Mouse (Mus musculus) bone marrow macrophage, adult 2 months (primary cell): ENCODE measurements around the gene Tmed3.

ENCODE experiments used
- CTCF ChIP-seq: IDR thresholded peaks from 2 replicates; pipeline ENCODE4 v1.5.1; 2012; ENCODE audit warnings: low read depth, mild to moderate bottlenecking, low read length, moderate library complexity
- POLR2A ChIP-seq: IDR thresholded peaks from 2 replicates; pipeline ENCODE4 v1.6.1; 2012; ENCODE audit warnings: mild to moderate bottlenecking, low read depth, low read length, borderline replicate concordance

DNA sequence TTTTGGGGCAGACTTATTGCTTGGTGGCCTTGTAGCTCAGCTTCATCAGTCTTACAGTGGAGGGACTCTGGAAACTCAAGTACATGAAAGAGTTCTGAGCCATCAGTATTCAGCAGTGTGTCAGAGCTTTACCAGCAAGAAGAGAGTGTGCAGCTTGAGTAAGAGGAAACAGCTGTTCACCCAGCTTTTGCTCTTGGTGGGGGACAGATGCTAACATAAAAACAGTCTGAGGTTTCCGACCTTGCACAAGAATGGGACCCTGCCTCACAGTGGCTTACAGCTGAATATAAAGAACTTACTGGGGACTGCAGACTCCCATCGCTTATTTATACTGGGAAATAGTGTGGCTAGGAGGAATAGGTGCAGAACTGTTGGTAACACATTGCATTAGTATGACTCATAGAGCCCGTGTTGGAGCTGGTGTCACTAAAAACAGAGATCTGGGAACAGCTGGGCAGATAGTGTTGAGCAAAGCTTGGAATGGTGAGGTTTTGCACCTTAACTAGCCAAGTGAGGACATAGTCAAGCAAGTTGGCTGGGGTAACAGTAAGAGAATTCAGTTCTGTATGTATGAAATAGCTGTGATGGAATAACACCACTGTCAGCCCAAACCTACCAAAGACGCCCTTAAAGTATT, 37.4 kb downstream of the Tmed3 start:
- TF ChIP-seq POLR2A (no peak), CTCF (no peak)
